ENCODE assay signal across 8 mouse cellular contexts in genomic region chr19:56873816-56874600, GRCm38 (mm10). TPM values are rescaled to one million over a fixed set of nuclear protein-coding genes. Genes with fewer than 3 reads are reported as not detected.
A peak's percentile ranks its signal among the peaks of the same experiment; 100 is the strongest.
DNase-seq lines count a peak whose midpoint lies in the region; ATAC-seq and TF ChIP-seq lines count a peak whose summit lies in the region.
"Had no signal": no experiment of that assay in that cellular context is flagged by ENCODE, and none has a peak within 500 bp of the region (broad histone marks: within the 10 kb centered on the region; RNA-seq: fewer than 3 reads in every experiment).

TSS of gene Vwa2 (plus strand) at chr19:56874249.

- H3K27me3 ChIP-seq in thymus, adult 2 months (ENCODE audit: control insufficient read depth, insufficient read depth, low read length): peaks cover 6% of the 10 kb centered on the region; the same call in 1 of the 2 replicates
- peaks cover 54% of the 10 kb centered on the region for H3K27me3 ChIP-seq in embryonic facial prominence, embryonic 12.5 days
- H3K27me3 ChIP-seq in intestine, embryonic 15.5 days (replicated peaks): peaks cover 38% of the 10 kb centered on the region
- H3K27me3 ChIP-seq in liver, embryonic 16.5 days (ENCODE audit: control insufficient read depth, insufficient read depth, low read depth, low read length): peaks cover 59% of the 10 kb centered on the region

- peak within 1 kb of the TSS; percentile 97 for H3K4me2 ChIP-seq in embryonic facial prominence, embryonic 12.5 days (replicated peaks)
- H3K4me2 ChIP-seq in intestine, embryonic 15.5 days (replicated peaks): peak within 1 kb of the TSS; percentile 99
- H3K4me2 ChIP-seq in liver, embryonic 16.5 days (ENCODE audit: low read depth, low read length): peak within 1 kb of the TSS; percentile 51

- ATAC-seq in embryonic facial prominence, embryonic 12.5 days (ENCODE audit: insufficient number of reproducible peaks, insufficient read depth, low FRiP score, low TSS enrichment): peak; percentile 17; the same call in 1 of the 2 replicates
- ATAC-seq in intestine, embryonic 15.5 days: peak; percentile 77
- ATAC-seq in liver, embryonic 16.5 days (ENCODE audit: low read depth): no peak; the same call in 1 of the 2 replicates
- no peak for ATAC-seq in erythroid progenitor cell, adult 5-6 weeks (replicated peaks; ENCODE audit: low FRiP score, poor library complexity, severe bottlenecking)

- H3K27ac ChIP-seq in thymus, adult 2 months (ENCODE audit: control insufficient read depth, insufficient read depth, low read length): no peak within 1 kb of the TSS
- no peak within 1 kb of the TSS for H3K27ac ChIP-seq in embryonic facial prominence, embryonic 12.5 days
- no peak within 1 kb of the TSS for H3K27ac ChIP-seq in intestine, embryonic 15.5 days
- H3K27ac ChIP-seq in liver, embryonic 16.5 days (ENCODE audit: low read length): no peak within 1 kb of the TSS

- TF ChIP-seq CTCF in thymus, adult 2 months (IDR thresholded peaks at IDR 0.05; ENCODE audit: borderline replicate concordance, control insufficient read depth, extremely low read depth, insufficient read depth, low read length, poor library complexity): no peak

- H3K9ac ChIP-seq in embryonic facial prominence, embryonic 12.5 days: peak within 1 kb of the TSS; percentile 37
- peak within 1 kb of the TSS; percentile 46 for H3K9ac ChIP-seq in intestine, embryonic 15.5 days
- H3K9ac ChIP-seq in liver, embryonic 16.5 days (ENCODE audit: low read depth, low read length): no peak within 1 kb of the TSS

- 4% methylated on average over 71 of the region's 71 CpGs for WGBS in thymus, adult 2 months
- 3% methylated on average over 71 of the region's 71 CpGs for WGBS in embryonic facial prominence, embryonic 12.5 days
- WGBS in intestine, embryonic 15.5 days: 2% methylated on average over 71 of the region's 71 CpGs
- WGBS in liver, embryonic 16.5 days (ENCODE audit: insufficient replicate concordance): 2% methylated on average over 70 of the region's 71 CpGs

- no peak for TF ChIP-seq POLR2A in thymus, adult 2 months (IDR thresholded peaks at IDR 0.05; ENCODE audit: control insufficient read depth, extremely low read depth, insufficient read depth, low read length, poor library complexity)

- peak; percentile 30 for DNase-seq in thymus, adult 2 months
- no peak for DNase-seq in thymus, adult 18-20 months
- peak; percentile 66 for DNase-seq in retina, embryonic 14.5 days (ENCODE audit: low spot score)

- H3K36me3 ChIP-seq in thymus, adult 2 months (ENCODE audit: control insufficient read depth, insufficient read depth, low read length): no peaks in the 10 kb centered on the region
- no peaks in the 10 kb centered on the region for H3K36me3 ChIP-seq in embryonic facial prominence, embryonic 12.5 days
- H3K36me3 ChIP-seq in intestine, embryonic 15.5 days: no peaks in the 10 kb centered on the region
- no peaks in the 10 kb centered on the region for H3K36me3 ChIP-seq in liver, embryonic 16.5 days (ENCODE audit: control insufficient read depth, insufficient read depth)

- H3K4me3 ChIP-seq in thymus, adult 2 months (ENCODE audit: control insufficient read depth, insufficient read depth, low read length): no peak within 1 kb of the TSS
- H3K4me3 ChIP-seq in embryonic facial prominence, embryonic 12.5 days: peak within 1 kb of the TSS; percentile 44
- peak within 1 kb of the TSS; percentile 50 for H3K4me3 ChIP-seq in intestine, embryonic 15.5 days (replicated peaks)
- H3K4me3 ChIP-seq in liver, embryonic 16.5 days (ENCODE audit: low read depth, low read length): peak within 1 kb of the TSS; percentile 25; the same call in 1 of the 2 replicates

- no peaks in the 10 kb centered on the region for H3K9me3 ChIP-seq in embryonic facial prominence, embryonic 12.5 days
- no peaks in the 10 kb centered on the region for H3K9me3 ChIP-seq in intestine, embryonic 15.5 days
- no peaks in the 10 kb centered on the region for H3K9me3 ChIP-seq in liver, embryonic 16.5 days (replicated peaks; ENCODE audit: control insufficient read depth, low read length)

- H3K4me1 ChIP-seq in thymus, adult 2 months (replicated peaks; ENCODE audit: control insufficient read depth, insufficient read depth, low read length): 0 out of 2 replicates have a peak, but pooled peaks cover 4% of the 10 kb centered on the region
- peaks cover 16% of the 10 kb centered on the region for H3K4me1 ChIP-seq in embryonic facial prominence, embryonic 12.5 days
- H3K4me1 ChIP-seq in intestine, embryonic 15.5 days (replicated peaks): peaks cover 18% of the 10 kb centered on the region
- peaks cover 4% of the 10 kb centered on the region for H3K4me1 ChIP-seq in liver, embryonic 16.5 days (ENCODE audit: control insufficient read depth, low read depth, low read length)

RNA-seq across cellular contexts. Expression of gene Vwa2, which starts in this region (rescaled TPM):
- 0.40 and 0.54 TPM in 2 replicates for polyA plus RNA-seq in thymus, adult 2 months (2012; rRNA removed)
- 6.1 and 6.7 TPM in 2 replicates for polyA plus RNA-seq in embryonic facial prominence, embryonic 12.5 days (2016; fragmentation: Nextera tagmentation; extraction: Ambion mirVana)
- polyA plus RNA-seq in intestine, embryonic 15.5 days (2015; fragmentation: Nextera tagmentation; extraction: Ambion mirVana): 0.90 and 1.0 TPM in 2 replicates
- 0.02 TPM in 2 replicates for polyA plus RNA-seq in liver, embryonic 16.5 days (2015; fragmentation: Nextera tagmentation; extraction: Ambion mirVana)
- total RNA-seq in erythroid progenitor cell, adult 5-6 weeks (2015; ENCODE audit: low replicate concordance): not detected in 2 replicates
- not detected in 2 replicates for total RNA-seq in erythroid progenitor cell, adult 5-6 weeks (2017; ENCODE audit: low replicate concordance)
- total RNA-seq: common myeloid progenitor, adult 5-6 weeks had no signal

Comparison
In these comparisons a context has a peak if more than half of its experiments do, and no peak if none do; other contexts are left out.
1. Peak in DNase-seq in thymus, adult 2 months; RNA of the gene not detected or under 1 TPM.
2. ATAC-seq: peak in embryonic facial prominence, embryonic 12.5 days (single experiment) and intestine, embryonic 15.5 days (single experiment); none in liver, embryonic 16.5 days (single experiment) and erythroid progenitor cell, adult 5-6 weeks (single experiment).
3. Peak in every context shown above with its lines, with median percentiles within 50 percentile points of each other: H3K4me2 ChIP-seq.